Mouse (Mus musculus) CH12F3 (cell line): ENCODE data around the gene Arhgap10.

Experiments used
- in situ Hi-C: fragments of 300-500 bp; cut with MboI; formaldehyde crosslinking; loops from 2 replicates; pipeline ENCODE4 v1.14.3; 2020; ENCODE audit warnings: low sequenced_read_pairs

Arhgap10 gene

GRCm38 (mm10) chr8:77517301-77518200 is at the start of gene Arhgap10:
Gene Arhgap10, minus strand, starts transcription at chr8:77517953.
- in situ Hi-C loops, result no loop called here

DNA sequence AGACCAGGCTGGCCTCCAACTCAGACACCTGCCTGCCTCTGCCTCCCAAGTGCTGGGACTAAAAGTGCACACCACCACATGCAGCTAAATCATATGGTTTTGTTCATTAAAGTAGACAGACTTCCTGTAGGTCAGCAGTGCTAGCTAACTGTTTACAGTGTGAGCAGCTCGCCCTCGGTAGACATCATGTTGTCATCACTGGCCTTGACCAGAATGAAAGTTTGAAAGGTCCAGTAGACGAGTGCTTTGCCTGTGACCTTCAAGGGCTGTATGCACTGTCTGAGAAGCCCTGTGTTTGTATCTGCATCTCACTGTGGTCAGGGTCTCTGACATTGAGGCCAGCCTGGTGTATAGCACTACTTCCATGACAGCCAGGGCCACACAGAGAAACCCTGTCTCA is 43.7 kb upstream of the Arhgap10 start:
- in situ Hi-C loops, result no loop called here

DNA sequence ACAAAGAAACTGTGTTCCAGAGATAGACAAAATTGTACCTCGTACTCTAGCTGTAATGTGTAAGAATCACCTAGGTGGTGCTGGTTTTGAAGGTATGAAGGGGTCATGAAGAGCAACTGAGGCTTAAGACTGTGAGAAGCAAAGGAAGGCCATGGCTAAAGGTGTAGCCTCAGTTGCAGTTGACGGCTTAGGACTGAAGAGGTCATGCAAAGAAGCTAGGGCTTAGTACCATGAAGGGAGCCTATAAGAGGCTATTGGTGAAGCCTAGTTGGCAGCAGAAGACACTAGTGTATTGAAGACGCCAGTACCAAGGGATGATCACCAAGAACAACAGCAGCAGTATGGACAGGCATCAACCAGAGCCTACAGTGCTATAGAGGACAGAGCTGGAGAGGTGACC is 34.7 kb upstream of the Arhgap10 start:
- in situ Hi-C loops, result no loop called here

DNA sequence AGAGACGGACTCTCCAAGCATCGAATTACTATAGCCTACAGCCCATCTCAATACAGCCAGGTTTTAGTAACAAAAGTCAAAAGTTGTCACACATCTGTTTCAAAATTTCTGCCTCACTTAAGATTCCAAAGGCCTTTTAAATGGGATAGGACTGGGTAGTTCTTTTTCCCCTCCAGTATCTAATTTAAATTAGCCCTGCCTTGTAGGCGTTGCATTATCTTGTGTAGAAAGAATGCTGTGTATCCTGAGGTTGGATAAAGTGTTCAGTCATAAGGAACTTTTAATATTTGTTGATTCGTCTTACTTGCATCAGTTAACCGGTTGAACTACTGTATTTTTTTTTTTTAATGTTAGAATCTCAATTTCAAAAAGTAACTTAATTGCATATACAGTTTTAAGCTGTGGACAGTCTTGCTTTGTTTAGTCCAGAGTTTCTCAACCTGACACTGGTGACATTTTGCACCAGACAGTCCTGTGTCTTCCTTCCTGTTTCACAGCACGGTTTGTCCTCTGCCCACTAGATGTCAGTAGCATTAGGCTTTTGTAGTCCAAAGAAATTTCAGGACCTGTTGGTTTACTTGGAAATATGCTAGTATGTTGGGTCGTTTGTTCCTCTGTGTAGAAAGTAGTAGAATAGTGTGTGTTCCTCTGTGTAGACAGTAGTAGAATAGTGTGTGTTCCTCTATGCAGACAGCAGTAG is 32.3 kb upstream of the Arhgap10 start:
- in situ Hi-C loops, result no loop called here

- in situ Hi-C loops, result no loop called here
These were observed 31.5 kb upstream of the Arhgap10 start, which contains the start of gene Prmt9 for GRCm38 (mm10) chr8:77549121-77549706. Gene Prmt9, plus strand, starts transcription at chr8:77549397.

DNA sequence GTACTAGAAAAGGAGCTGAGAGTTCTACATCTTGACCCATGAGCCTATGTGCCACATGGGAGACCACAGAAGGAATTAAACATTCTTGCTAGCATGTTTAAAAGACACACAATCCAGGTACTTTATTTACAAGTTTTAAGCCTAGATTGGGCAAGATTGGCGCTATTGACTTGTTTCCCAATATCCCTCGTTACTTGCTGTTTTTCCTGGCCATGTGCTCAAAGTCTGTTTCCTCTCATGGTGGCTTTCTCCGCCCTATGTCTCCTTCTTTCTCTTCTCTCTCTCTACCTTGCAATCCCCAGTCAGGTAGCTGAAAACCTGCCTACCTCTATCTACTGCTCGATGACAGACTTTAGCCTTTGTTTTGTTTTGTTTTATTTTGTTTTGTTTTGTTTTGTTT is 27.9 kb upstream of the Arhgap10 start:
- in situ Hi-C loops, result no loop called here

DNA sequence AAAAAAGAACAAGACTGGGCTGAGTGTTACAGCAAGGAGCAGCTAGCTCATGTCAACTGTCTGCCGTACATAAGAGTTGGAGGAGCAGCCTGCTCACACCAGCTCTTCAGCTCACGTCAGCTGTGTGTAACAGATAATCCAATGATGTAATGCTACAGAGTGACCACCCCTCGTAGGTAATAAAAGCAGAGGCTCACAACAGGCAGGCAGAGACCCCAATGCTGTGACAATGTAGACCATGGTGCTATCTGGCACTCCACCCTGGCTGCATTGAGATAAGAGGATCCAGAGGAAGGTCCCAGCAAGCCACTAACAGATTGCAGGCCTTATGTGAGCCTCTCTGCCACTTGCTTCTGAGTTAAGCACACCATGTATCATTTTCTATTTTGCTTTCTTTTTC is 26.7 kb upstream of the Arhgap10 start:
- in situ Hi-C loops, result no loop called here

DNA sequence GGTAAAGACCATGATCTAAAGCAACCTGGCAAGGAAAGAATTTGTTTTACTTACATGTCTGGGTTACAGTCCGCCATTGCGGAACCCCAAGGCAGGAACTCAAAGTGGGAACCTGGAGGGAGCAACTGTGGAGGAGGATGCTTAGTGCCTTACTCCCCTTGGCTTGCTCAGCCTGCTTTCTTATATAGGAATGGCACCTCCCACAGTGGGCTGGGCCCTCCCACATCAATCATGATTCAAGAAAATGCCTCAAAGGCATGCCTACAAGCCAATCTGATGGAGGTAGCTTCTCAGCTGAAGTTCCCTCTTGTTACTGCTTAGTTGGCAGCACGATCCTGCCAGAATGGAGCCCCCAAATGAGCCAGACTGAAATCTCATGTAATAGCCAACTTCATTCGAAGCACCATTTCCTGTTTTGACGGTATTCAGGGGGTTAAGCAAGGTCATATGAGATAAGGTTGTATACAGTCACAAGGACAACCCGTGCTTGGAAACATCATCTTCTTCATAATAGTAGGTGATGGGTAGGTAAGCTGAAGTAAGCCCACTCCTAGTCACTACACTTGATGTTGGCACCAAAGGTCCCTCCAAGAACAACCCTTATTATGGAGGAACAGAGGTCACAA is 25.5 kb upstream of the Arhgap10 start:
- in situ Hi-C loops, result no loop called here

DNA sequence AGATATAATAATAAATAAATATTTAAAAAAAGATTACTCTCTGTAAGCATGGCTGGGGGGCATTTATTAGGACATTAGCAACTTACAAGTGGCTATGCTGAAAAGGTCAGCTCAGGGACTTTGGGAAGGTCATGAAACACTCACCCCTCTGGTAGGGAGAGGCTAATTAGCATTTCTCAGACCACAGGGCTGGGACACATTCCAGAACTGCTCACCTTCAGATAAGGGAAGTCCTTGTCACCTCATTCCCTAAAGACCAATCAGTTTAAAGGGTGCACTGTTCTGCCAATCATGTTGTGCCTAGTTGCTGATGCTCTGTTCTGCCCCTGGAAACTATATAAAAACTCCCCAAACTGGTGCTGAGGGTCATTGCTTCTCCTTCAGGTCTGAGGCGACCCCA is 20.5 kb upstream of the Arhgap10 start:
- in situ Hi-C loops, result no loop called here

DNA sequence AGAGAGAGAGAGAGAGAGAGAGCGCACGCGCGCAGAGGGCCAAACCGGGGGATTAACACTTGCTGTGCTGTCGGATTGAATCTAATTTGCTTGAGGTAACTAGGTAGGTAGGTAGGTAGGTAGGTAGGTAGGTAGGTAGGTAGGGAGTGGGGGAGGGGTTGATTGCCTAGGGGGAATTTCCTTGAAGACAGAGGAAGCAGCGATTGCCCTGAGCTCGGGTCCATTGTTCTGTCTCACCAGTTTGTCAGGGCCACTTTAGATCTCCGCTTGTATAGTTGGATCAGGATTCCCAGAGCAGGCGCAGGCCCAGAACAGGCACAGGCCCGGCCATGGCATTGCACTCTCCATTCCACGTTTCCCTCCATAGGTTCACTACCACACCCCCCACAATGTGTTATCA is 19.1 kb upstream of the Arhgap10 start:
- in situ Hi-C loops, result no loop called here

- in situ Hi-C loops, result no loop called here
These were observed 17.4 kb upstream of the Arhgap10 start for GRCm38 (mm10) chr8:77535026-77535595.

DNA sequence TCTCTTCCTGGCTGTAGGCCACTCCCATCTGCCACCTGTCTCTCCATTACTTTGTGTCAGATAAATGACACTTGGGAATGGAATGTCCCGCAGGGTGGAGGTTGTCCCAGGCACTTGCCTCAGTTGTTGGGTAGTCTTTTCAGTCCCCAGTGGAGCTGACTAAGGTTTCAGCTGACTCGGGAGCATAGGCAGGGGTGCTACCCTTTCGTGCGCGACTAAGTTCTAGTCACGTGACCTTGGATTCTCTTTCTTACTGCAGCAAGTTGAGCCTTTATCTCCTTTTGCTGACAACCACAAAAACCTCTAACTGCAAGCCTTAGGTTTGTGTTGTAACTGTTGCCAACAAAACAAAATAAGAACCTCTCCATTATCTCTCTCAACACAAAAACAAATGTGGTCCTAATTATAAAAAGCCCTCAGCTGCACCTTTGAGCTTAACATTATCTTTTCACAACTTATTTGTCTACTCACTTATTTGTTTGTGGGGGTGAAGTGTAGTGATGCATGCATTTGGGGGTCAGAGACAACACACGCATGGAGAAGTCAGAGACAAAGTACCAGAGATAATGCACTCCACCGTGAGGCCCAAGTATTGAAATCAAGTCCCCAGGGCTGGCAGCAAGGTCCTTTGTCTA is 16.7 kb upstream of the Arhgap10 start:
- in situ Hi-C loops, result no loop called here

- in situ Hi-C loops, result loop anchor here (10.0 kb wide), 1 partner anchor 101 kb away; no protein-coding TSS in a partner anchor
These were observed 8.4 kb upstream of the Arhgap10 start for GRCm38 (mm10) chr8:77526130-77526529.

DNA sequence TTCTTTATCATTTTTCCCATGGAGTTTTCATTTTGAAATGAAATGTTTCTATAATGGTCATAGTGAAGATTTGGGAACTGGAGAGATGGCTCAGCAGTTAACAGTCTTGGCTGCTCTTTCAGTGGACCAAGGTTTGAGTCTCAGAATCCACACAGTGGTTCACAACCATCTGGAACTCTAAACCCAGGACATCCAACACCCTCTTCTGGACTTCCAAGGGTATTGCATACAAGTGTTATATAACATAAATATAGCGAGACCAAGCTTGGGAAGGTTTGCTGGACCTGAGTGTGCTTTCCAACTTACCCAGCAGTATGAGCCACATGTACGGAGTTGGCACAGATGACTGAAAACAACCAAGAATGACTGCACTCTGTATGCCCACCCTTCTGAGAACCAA is 7.2 kb upstream of the Arhgap10 start:
- in situ Hi-C loops, result loop anchor here (10.0 kb wide), 1 partner anchor 100 kb away; no protein-coding TSS in a partner anchor

DNA sequence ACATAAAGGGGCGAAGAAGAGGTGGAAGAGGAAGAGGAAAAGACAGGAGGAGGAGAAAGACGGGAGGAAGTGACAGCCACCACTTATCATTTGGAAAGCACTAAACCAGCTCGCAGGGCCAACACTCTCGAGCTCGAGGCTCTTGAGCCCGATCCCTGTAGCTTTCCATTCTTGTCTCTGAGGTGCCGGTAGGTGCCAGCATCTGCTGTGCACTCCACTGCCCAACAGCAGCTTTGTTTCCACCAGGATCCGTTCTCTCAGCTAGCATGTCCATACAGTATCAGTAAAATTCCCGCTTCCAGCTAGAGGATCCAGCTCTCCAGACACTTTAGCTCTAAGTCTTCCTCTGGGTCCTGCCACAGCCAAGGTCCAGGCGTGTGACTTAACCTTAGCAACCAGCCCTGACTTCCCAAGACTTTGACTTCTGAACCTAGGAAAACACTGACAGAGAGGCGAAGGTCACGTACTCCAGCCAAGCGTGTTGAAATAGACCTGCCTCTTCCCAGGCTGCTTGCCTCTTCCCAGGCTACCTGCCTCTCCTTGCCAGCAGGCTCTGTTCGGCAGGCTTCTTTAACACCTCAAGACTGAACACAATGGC is 6.4 kb upstream of the Arhgap10 start:
- in situ Hi-C loops, result loop anchor here (10.0 kb wide), 1 partner anchor 99 kb away; no protein-coding TSS in a partner anchor

DNA sequence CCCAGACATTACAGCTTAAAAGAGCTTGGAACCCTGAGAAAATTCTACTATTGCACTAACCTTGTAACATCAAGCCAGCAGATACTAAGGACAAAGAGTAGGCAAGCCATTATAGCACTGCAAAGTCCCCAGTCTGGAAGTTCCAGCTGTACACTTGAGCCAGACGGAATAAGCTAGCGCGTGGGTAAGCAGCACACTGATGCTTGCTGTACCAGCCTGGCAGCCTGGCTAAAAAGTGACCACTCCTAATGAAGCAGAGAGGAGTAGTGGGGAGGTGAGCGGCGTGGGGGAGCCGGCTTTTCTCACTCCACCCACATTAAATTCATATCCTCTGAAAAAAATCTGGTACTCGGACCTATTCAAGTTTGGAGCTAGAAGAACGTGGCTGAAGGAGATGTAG is 5.2 kb upstream of the Arhgap10 start:
- in situ Hi-C loops, result loop anchor here (10.0 kb wide), 1 partner anchor 98 kb away; no protein-coding TSS in a partner anchor

DNA sequence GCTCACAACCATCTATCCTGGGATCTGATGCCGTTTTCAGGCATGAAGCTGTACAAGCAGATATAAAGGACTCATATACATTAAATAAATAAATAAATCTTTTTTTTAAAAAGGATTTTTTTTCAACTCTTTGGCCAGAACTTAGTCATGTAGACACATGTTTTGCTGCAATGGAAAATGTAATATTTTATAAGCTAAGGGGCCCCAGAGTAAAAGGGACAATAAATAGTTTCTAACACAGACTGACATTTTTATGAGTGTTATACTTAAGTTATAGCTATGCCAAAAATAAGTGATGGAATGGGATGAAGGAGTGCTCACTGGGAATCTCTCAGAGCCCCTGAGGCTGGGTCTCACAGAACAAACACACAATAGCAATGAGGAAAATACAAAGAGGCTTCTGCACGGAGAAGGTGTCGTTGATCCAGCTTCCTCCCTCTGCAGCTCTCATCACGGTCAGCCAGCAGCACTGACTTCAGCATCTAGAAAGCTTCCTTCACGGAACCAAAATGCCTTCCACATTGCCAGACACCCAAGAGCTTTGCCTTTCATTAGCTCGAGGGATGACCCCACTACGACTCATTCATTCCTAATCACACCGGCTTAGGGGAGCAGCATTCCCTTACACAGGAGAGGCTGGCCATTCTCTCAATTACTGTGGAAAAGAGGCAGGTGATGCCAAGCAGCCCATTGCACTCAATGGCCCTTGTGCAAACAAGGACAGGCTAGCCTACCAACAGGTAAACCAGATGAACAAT is 3.5 kb upstream of the Arhgap10 start:
- in situ Hi-C loops, result loop anchor here (10.0 kb wide), 1 partner anchor 96 kb away; no protein-coding TSS in a partner anchor

GRCm38 (mm10) chr8:77520601-77521000 is 2.8 kb upstream of the Arhgap10 start:
- in situ Hi-C loops, result loop anchor here (10.0 kb wide), 1 partner anchor 96 kb away; no protein-coding TSS in a partner anchor
